Mouse (Mus musculus): Measurements from ENCODE around the gene Nrxn1. TPM values are rescaled to one million over a fixed set of nuclear protein-coding genes. Genes with fewer than 3 reads are reported as not detected.

The Nrxn1 gene
- polyA plus RNA-seq, 1 experiment from 2014 or later, result 2.0 TPM

DNA sequence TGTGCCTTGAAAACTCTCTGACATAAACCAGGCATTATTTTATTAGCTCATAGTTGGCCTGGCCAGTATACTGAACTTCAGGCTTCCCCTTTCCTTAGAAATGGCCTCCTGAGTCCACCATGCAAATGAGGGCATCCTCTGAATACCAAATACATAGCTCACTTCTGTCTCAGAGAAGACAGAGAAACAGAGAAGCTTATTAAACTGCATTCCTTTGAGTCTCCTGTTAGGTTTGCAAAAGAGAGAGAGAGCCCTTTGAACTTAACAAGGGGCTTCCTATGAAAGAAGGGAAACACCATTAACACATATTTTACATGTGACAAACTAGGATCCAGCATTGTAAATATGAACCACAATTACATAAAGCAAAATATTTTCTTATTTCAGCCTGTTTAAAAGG, 506.0 kb downstream of the Nrxn1 start:
- H3K27ac ChIP-seq (replicated peaks in 1 of 2; ENCODE audit: control insufficient read depth in 1 of 2, insufficient read depth in 1 of 2, low read depth in 2 of 2, low read length in 2 of 2), result no peak overlapping the region
- H3K9me3 ChIP-seq (ENCODE audit: control insufficient read depth, low read length), result no peaks in the 10 kb centered on the region
- H3K4me2 ChIP-seq (ENCODE audit: low read length), result no peak overlapping the region
- no peak for ATAC-seq (ENCODE audit: insufficient number of reproducible peaks, insufficient read depth, low FRiP score, low read depth)
- no peaks in the 10 kb centered on the region for H3K27me3 ChIP-seq (ENCODE audit: control insufficient read depth, insufficient read depth, low read length)
- no peak overlapping the region for H3K9ac ChIP-seq (ENCODE audit: low read length)
- H3K4me3 ChIP-seq (ENCODE audit: control insufficient read depth in 1 of 2, insufficient read depth in 1 of 2, low read depth in 1 of 2, low read length in 2 of 2), result no peak overlapping the region
- no peaks in the 10 kb centered on the region for H3K36me3 ChIP-seq (ENCODE audit: control insufficient read depth, insufficient read depth, low read length)
- H3K4me1 ChIP-seq (ENCODE audit: control insufficient read depth in 2 of 2, insufficient read depth in 2 of 2, low read length in 2 of 2), result no peaks in the 10 kb centered on the region

DNA sequence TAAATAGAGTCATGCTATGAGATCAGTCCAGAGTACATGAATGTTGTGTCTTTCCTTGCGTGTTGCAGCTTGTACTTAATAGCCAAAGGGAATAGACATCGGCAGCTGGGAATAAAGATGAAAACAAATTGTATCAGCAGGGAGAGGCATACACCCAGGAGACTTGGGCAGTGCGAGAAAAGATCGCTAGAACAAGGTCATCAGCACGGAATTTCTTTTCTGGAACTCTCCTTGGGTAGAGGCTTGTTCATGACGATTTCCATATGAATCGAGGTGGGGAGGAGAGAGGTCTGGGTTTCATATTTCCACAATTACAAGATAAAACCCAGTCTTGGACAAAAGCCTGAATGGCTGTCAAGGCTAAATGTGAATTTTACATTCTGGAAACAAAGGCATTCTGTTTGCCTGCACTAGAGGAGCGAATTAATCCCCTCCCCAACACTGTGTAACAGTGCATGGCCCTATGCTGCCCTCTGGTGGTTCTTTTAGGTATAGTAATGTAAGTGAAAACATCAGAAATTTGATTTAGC, 508.1 kb downstream of the Nrxn1 start:
- ATAC-seq (ENCODE audit: insufficient number of reproducible peaks, insufficient read depth, low FRiP score, low read depth), result peak; percentile 54; the same call in 1 of the 2 replicates
- no peaks in the 10 kb centered on the region for H3K4me1 ChIP-seq (ENCODE audit: control insufficient read depth in 2 of 2, insufficient read depth in 2 of 2, low read length in 2 of 2)
- H3K4me3 ChIP-seq (ENCODE audit: control insufficient read depth in 1 of 2, insufficient read depth in 1 of 2, low read depth in 1 of 2, low read length in 2 of 2), result no peak overlapping the region
- H3K27me3 ChIP-seq (ENCODE audit: control insufficient read depth, insufficient read depth, low read length), result no peaks in the 10 kb centered on the region
- H3K36me3 ChIP-seq (ENCODE audit: control insufficient read depth, insufficient read depth, low read length), result no peaks in the 10 kb centered on the region
- WGBS, result 42% methylated on average over 8 of the region's 8 CpGs
- H3K9me3 ChIP-seq (ENCODE audit: control insufficient read depth, low read length), result no peaks in the 10 kb centered on the region
- peak overlapping the region; percentile 43 for H3K4me2 ChIP-seq (ENCODE audit: low read length)
- no peak overlapping the region for H3K9ac ChIP-seq (ENCODE audit: low read length)
- no peak overlapping the region for H3K27ac ChIP-seq (replicated peaks in 1 of 2; ENCODE audit: control insufficient read depth in 1 of 2, insufficient read depth in 1 of 2, low read depth in 2 of 2, low read length in 2 of 2)

DNA sequence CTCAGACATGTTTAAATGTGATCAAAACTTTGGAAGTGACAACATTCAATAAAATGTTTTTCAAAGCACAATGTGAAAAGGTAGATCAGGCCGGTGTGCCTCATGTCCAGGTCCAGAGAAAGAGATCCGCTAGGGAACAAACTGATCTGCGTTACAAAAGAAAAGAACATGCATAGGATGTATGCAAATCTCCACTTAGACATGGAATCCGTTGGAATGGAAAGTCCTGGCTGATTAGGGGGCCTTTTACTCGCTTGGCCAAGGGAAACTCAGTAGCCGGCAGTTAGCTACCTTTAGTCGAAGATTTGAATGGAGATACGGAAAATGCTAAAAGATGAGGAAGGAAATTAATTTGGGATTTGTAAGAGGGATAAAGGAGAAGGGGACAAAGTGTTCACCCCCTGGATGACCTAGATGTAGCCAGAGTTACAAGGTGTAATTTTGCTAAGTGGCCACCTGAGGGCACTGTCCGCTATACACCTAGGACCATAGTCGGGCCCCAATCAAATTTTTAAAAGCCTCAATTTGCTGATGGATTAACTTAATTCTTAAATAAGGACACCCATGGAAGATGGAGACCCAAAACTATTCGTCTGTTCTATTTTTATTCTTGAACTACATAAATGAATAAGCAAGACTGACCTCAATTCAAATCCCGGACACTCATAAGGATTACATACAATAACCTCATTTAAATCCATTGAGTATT, 508.9 kb downstream of the Nrxn1 start:
- Histone ChIP-seq H3K4me1 (ENCODE audit: control insufficient read depth in 2 of 2, insufficient read depth in 2 of 2, low read length in 2 of 2) (no peaks in the 10 kb centered on the region), H3K9ac (ENCODE audit: low read length) (no peak overlapping the region), H3K4me3 (ENCODE audit: control insufficient read depth in 1 of 2, insufficient read depth in 1 of 2, low read depth in 1 of 2, low read length in 2 of 2) (no peak overlapping the region), H3K4me2 (ENCODE audit: low read length) (no peak overlapping the region), H3K36me3 (ENCODE audit: control insufficient read depth, insufficient read depth, low read length) (no peaks in the 10 kb centered on the region), H3K27ac (replicated peaks in 1 of 2; ENCODE audit: control insufficient read depth in 1 of 2, insufficient read depth in 1 of 2, low read depth in 2 of 2, low read length in 2 of 2) (no peak overlapping the region), H3K9me3 (ENCODE audit: control insufficient read depth, low read length) (no peaks in the 10 kb centered on the region), H3K27me3 (ENCODE audit: control insufficient read depth, insufficient read depth, low read length) (no peaks in the 10 kb centered on the region)
- WGBS, result 37% methylated on average over 12 of the region's 12 CpGs
- ATAC-seq (ENCODE audit: insufficient number of reproducible peaks, insufficient read depth, low FRiP score, low read depth), result no peak

DNA sequence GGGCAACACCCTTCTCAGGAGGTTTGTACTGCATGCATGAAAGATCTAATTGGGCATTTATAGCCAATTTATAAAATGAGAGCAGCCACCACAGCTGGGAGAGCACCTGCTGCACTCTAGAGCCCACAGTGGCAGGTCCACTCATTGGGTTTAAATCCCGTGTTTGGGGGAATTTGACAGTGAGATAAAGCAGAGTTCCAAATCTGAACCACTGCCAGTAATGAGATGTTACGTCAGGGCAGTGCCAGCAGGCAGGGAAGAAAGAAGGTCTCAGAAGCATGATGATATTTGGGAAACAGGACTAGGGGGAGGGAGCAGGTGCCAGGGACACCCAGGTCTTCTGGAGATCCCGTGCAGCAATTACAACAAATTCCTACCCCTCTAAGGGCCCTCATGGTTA, 509.7 kb downstream of the Nrxn1 start:
- WGBS, result 44% methylated on average over 3 of the region's 3 CpGs
- Histone ChIP-seq H3K27ac (replicated peaks in 1 of 2; ENCODE audit: control insufficient read depth in 1 of 2, insufficient read depth in 1 of 2, low read depth in 2 of 2, low read length in 2 of 2) (no peak overlapping the region), H3K9ac (ENCODE audit: low read length) (no peak overlapping the region), H3K4me2 (ENCODE audit: low read length) (no peak overlapping the region), H3K4me1 (ENCODE audit: control insufficient read depth in 2 of 2, insufficient read depth in 2 of 2, low read length in 2 of 2) (no peaks in the 10 kb centered on the region), H3K27me3 (ENCODE audit: control insufficient read depth, insufficient read depth, low read length) (no peaks in the 10 kb centered on the region), H3K36me3 (ENCODE audit: control insufficient read depth, insufficient read depth, low read length) (no peaks in the 10 kb centered on the region), H3K4me3 (ENCODE audit: control insufficient read depth in 1 of 2, insufficient read depth in 1 of 2, low read depth in 1 of 2, low read length in 2 of 2) (no peak overlapping the region), H3K9me3 (ENCODE audit: control insufficient read depth, low read length) (no peaks in the 10 kb centered on the region)
- no peak for ATAC-seq (ENCODE audit: insufficient number of reproducible peaks, insufficient read depth, low FRiP score, low read depth)

DNA sequence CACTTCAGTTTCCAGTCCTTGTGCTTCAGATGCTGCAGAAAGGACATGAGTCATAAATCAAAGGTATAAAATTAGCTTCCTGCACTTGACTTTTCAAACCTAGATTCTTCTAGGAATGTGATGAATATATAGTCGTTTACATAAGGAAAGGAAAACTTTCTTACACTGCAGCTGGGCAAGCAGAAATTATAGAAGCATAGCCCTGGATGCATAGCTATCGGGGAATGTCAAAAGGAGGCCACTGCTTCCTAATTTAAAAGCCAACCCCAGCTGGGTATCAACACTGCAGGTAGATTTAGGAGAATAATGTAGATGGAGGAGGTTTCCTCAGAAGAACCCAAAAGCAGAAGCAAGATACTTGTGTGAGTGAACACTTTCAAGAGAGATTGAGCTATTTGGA, 523.0 kb downstream of the Nrxn1 start:
- H3K4me1 ChIP-seq (ENCODE audit: control insufficient read depth in 2 of 2, insufficient read depth in 2 of 2, low read length in 2 of 2), result no peaks in the 10 kb centered on the region
- no peak overlapping the region for H3K4me3 ChIP-seq (ENCODE audit: control insufficient read depth in 1 of 2, insufficient read depth in 1 of 2, low read depth in 1 of 2, low read length in 2 of 2)
- 65% methylated on average over 2 of the region's 2 CpGs for WGBS
- H3K9ac ChIP-seq (ENCODE audit: low read length), result no peak overlapping the region
- no peak overlapping the region for H3K4me2 ChIP-seq (ENCODE audit: low read length)
- no peaks in the 10 kb centered on the region for H3K36me3 ChIP-seq (ENCODE audit: control insufficient read depth, insufficient read depth, low read length)
- H3K27me3 ChIP-seq (ENCODE audit: control insufficient read depth, insufficient read depth, low read length), result no peaks in the 10 kb centered on the region
- no peak for ATAC-seq (ENCODE audit: insufficient number of reproducible peaks, insufficient read depth, low FRiP score, low read depth)
- no peak overlapping the region for H3K27ac ChIP-seq (replicated peaks in 1 of 2; ENCODE audit: control insufficient read depth in 1 of 2, insufficient read depth in 1 of 2, low read depth in 2 of 2, low read length in 2 of 2)
- H3K9me3 ChIP-seq (ENCODE audit: control insufficient read depth, low read length), result no peaks in the 10 kb centered on the region

DNA sequence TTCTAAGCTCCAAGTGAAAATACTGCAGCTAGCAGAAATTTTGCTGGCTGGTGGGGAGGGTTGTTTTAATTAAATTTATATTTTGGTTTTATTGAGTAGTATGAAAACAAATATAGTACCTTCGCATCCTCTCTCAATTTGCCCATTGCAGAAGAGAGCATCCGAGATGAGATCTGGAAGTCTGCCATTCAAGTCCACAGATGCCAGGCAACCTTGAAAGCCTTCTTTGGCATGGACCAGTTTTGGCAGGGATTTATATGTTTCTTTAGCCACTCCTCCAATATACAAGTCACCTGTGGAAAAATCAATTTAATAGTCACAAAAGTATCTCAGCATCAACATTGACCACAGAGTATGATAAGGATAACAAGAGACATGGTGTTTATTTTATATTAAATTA, 527.7 kb downstream of the Nrxn1 start:
- WGBS, result 88% methylated on average over 2 of the region's 2 CpGs
- Histone ChIP-seq H3K4me3 (ENCODE audit: control insufficient read depth in 1 of 2, insufficient read depth in 1 of 2, low read depth in 1 of 2, low read length in 2 of 2) (no peak overlapping the region), H3K36me3 (ENCODE audit: control insufficient read depth, insufficient read depth, low read length) (no peaks in the 10 kb centered on the region), H3K9me3 (ENCODE audit: control insufficient read depth, low read length) (no peaks in the 10 kb centered on the region), H3K4me2 (ENCODE audit: low read length) (no peak overlapping the region), H3K4me1 (ENCODE audit: control insufficient read depth in 2 of 2, insufficient read depth in 2 of 2, low read length in 2 of 2) (no peaks in the 10 kb centered on the region), H3K27ac (replicated peaks in 1 of 2; ENCODE audit: control insufficient read depth in 1 of 2, insufficient read depth in 1 of 2, low read depth in 2 of 2, low read length in 2 of 2) (no peak overlapping the region), H3K27me3 (ENCODE audit: control insufficient read depth, insufficient read depth, low read length) (no peaks in the 10 kb centered on the region), H3K9ac (ENCODE audit: low read length) (no peak overlapping the region)
- ATAC-seq (ENCODE audit: insufficient number of reproducible peaks, insufficient read depth, low FRiP score, low read depth), result no peak

DNA sequence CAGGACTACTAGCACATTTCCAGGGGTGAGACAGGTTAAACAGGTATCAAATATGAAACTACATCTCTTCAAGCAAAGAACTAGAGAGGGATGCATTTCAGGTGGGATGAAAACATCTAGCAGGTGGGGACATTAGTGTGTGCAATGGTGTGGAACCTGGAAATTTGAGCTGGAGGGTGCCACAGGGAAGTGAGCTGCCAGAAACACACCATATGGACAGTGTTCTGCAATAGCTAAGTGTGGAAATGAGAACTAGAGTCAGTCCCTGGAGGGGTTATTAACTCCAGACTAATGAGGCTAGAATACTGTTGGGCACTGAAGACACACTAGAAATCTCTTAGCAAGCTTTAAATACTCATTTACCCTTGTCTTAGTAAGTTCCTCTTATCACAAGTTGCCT, 536.5 kb downstream of the Nrxn1 start:
- ATAC-seq (ENCODE audit: insufficient number of reproducible peaks, insufficient read depth, low FRiP score, low read depth), result no peak
- Histone ChIP-seq H3K27ac (replicated peaks in 1 of 2; ENCODE audit: control insufficient read depth in 1 of 2, insufficient read depth in 1 of 2, low read depth in 2 of 2, low read length in 2 of 2) (no peak overlapping the region), H3K4me2 (ENCODE audit: low read length) (no peak overlapping the region), H3K4me3 (ENCODE audit: control insufficient read depth in 1 of 2, insufficient read depth in 1 of 2, low read depth in 1 of 2, low read length in 2 of 2) (no peak overlapping the region), H3K27me3 (ENCODE audit: control insufficient read depth, insufficient read depth, low read length) (no peaks in the 10 kb centered on the region), H3K4me1 (ENCODE audit: control insufficient read depth in 2 of 2, insufficient read depth in 2 of 2, low read length in 2 of 2) (no peaks in the 10 kb centered on the region), H3K9ac (ENCODE audit: low read length) (no peak overlapping the region), H3K9me3 (ENCODE audit: control insufficient read depth, low read length) (no peaks in the 10 kb centered on the region), H3K36me3 (ENCODE audit: control insufficient read depth, insufficient read depth, low read length) (no peaks in the 10 kb centered on the region)

DNA sequence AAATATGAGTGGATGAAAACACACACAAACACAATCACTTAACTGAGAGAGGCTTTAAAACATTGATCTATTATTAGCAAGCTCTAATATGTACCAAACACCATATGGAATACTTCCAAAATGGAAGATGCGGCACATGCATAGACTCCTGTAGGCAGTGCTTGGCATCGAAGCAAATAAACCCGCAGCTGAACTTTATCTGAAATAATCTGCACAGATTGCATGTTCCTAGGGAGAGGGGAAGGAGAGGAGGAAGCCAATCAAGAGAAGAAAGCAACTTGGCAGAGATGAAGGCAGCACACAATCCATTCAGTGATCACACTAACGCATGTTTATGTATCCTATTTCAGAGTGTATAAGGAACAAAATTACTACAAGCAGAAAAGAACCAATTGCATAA, 542.5 kb downstream of the Nrxn1 start:
- H3K27me3 ChIP-seq (ENCODE audit: control insufficient read depth, insufficient read depth, low read length), result no peaks in the 10 kb centered on the region
- no peaks in the 10 kb centered on the region for H3K4me1 ChIP-seq (ENCODE audit: control insufficient read depth in 2 of 2, insufficient read depth in 2 of 2, low read length in 2 of 2)
- no peak for ATAC-seq (ENCODE audit: insufficient number of reproducible peaks, insufficient read depth, low FRiP score, low read depth)
- H3K4me2 ChIP-seq (ENCODE audit: low read length), result no peak overlapping the region
- no peaks in the 10 kb centered on the region for H3K9me3 ChIP-seq (ENCODE audit: control insufficient read depth, low read length)
- no peak overlapping the region for H3K4me3 ChIP-seq (ENCODE audit: control insufficient read depth in 1 of 2, insufficient read depth in 1 of 2, low read depth in 1 of 2, low read length in 2 of 2)
- H3K27ac ChIP-seq (replicated peaks in 1 of 2; ENCODE audit: control insufficient read depth in 1 of 2, insufficient read depth in 1 of 2, low read depth in 2 of 2, low read length in 2 of 2), result no peak overlapping the region
- H3K9ac ChIP-seq (ENCODE audit: low read length), result no peak overlapping the region
- WGBS, result 89% methylated on average over 4 of the region's 4 CpGs
- no peaks in the 10 kb centered on the region for H3K36me3 ChIP-seq (ENCODE audit: control insufficient read depth, insufficient read depth, low read length)

All from heart, embryonic 14.5 days (tissue).